Mouse (Mus musculus) spleen, adult 2 months (tissue): ENCODE results near the gene Carmil1.

Experiments used
- CTCF ChIP-seq: fragments of 200-500 bp; IDR thresholded peaks from 2 replicates; pipeline ENCODE4 v1.5.1; 2011; ENCODE audit warnings: mild to moderate bottlenecking, inconsistent platforms; ENCODE audit not compliant: insufficient read depth, insufficient read length, insufficient replicate concordance; ENCODE audit errors: extremely low read depth
- POLR2A ChIP-seq: fragments of 200-500 bp; IDR thresholded peaks from 2 replicates; pipeline ENCODE4 v1.6.1; 2011; ENCODE audit warnings: low read depth, low read length, inconsistent platforms

GRCm38 (mm10) chr13:24051496-24051895, 229.1 kb downstream of the Carmil1 start:
- no peak for TF ChIP-seq POLR2A
- no peak for TF ChIP-seq CTCF
